Mouse (Mus musculus): ENCODE data around the gene Col4a1. TPM values are rescaled to one million over a fixed set of nuclear protein-coding genes. Genes with fewer than 3 reads are reported as not detected.
A peak's percentile ranks its signal among the peaks of the same experiment; 100 is the strongest.

Gene Col4a1
- total RNA-seq, 2 experiments from 2014 or later, result 115 to 123 TPM

DNA sequence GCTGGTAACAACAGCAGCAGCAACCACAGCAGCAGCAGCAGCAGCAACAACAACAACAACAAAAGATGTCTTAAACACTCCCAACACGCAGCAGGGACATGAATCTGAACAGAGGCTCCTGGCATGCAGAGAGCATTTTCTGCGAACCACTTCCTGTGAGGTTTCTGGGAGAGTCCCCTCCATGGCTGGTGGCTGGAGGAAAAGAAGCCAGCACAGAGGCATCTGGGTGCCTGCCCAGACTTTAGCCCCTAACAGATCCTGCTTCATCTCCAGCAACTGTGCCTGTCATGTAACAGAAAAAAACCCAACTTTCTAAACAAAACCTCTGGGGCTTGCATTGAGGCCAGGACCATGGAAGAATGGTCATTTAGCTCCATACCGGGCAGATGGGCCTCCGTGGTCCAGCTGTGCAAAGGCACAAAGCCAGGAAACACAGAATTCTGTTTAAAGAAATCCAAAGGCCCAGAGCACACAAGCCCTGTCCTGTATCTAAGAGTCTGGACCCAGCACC, 34.5 kb downstream of the Col4a1 start:
- DNase-seq (ENCODE audit: extremely low spot score in 1 of 2, low spot score in 2 of 2), result peak in 1 of 2 experiments; percentile 66
- intact Hi-C loops (cut with DNase I), result no loop called here

DNA sequence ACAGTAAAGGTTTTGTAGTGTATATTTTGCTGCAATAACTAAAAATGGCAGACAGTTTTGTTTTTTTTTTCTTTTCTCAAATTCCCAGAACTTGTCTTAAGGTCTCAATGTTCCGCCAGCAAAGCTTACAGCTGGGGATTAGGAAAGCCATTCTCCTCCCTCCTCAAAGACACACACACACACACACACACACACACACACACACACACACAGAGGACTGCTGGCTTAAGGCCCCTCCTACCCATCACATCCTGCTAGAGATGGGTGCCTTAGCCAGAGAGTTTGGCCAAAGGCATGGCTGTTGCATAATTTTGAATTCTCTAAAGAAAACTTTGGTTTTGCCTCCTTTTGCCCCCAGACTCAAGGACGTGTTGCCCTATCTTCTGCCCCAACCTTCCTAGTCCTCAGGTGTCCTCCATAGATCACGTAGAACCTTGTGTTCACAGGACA, 35.0 kb downstream of the Col4a1 start:
- no peak for DNase-seq (ENCODE audit: extremely low spot score in 1 of 2, low spot score in 2 of 2)
- intact Hi-C loops (cut with DNase I), result no loop called here

DNA sequence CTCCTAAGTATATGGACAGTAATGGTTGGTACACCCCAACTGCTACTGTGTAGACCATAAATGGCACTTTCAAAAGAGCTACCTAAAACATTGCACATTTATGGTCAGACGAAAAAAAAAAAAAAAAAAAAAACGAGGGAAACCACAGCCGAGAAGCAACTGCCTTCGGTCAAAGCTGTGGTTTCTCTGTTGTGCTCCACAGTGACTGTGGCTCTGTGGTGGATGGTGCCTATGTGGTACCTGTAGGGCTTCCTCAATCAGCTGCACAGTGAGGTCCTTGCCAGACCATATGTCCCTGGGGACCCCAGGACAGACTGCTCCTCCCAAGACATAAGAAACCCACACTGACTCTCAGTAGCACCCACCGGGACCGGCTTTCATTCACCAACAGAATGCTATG, 36.3 kb downstream of the Col4a1 start:
- intact Hi-C loops (cut with DNase I), result no loop called here
- no peak for DNase-seq (ENCODE audit: extremely low spot score in 1 of 2, low spot score in 2 of 2)

- no peak for DNase-seq (ENCODE audit: extremely low spot score in 1 of 2, low spot score in 2 of 2)
- intact Hi-C loops (cut with DNase I), result no loop called here
Measured at GRCm38 (mm10) chr8:11274415-11274814, 38.2 kb downstream of the Col4a1 start.

GRCm38 (mm10) chr8:11273506-11274158, 39.0 kb downstream of the Col4a1 start:
- intact Hi-C loops (cut with DNase I), result no loop called here
- peak in 1 of 2 experiments; percentile 70 for DNase-seq (ENCODE audit: extremely low spot score in 1 of 2, low spot score in 2 of 2)

- DNase-seq (ENCODE audit: extremely low spot score in 1 of 2, low spot score in 2 of 2), result no peak
- intact Hi-C loops (cut with DNase I), result no loop called here
Measured at GRCm38 (mm10) chr8:11272205-11272604, 40.4 kb downstream of the Col4a1 start.

DNA sequence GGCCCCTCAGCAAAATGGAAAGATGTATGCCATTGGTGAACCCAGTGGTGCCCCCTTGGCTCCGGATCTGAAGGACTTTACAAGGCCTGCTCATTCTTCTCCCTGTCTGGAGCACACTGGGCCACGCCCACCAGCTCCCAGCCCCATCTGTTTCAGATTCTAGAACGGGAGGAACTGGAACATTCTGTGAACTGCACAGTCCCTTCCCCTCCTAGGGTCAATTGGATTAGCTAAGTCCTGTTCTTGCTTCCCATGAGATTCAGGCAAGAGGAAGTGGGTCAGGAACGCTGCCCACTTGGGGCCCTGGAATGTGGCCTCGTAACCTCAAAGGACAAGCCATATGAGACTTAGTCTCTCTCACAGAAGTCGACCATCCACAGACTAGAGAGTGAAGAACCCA, 41.8 kb downstream of the Col4a1 start:
- intact Hi-C loops (cut with DNase I), result no loop called here
- DNase-seq (ENCODE audit: extremely low spot score in 1 of 2, low spot score in 2 of 2), result peak in 1 of 2 experiments; percentile 78

- no peak for DNase-seq (ENCODE audit: extremely low spot score in 1 of 2, low spot score in 2 of 2)
Measured at GRCm38 (mm10) chr8:11268753-11269152, 43.9 kb downstream of the Col4a1 start.

GRCm38 (mm10) chr8:11266471-11266870, 46.2 kb downstream of the Col4a1 start:
- intact Hi-C loops (cut with DNase I), result loop anchor here (5.0 kb wide), 1 partner anchor 46 kb away; the partner anchor contains the start of genes Col4a1 and Col4a2
- no peak for DNase-seq (ENCODE audit: extremely low spot score in 1 of 2, low spot score in 2 of 2)

More at GRCm38 (mm10) chr8:11268753-11269152, 43.9 kb downstream of the Col4a1 start:
- intact Hi-C loops (cut with DNase I), result loop anchor here (5.0 kb wide), 1 partner anchor 44 kb away; the partner anchor contains the start of genes Col4a1 and Col4a2

GRCm38 (mm10) chr8:11265971-11266370, 46.7 kb downstream of the Col4a1 start:
- DNase-seq (ENCODE audit: extremely low spot score in 1 of 2, low spot score in 2 of 2), result no peak
- intact Hi-C loops (cut with DNase I), result loop anchor here (5.0 kb wide), 1 partner anchor 46 kb away; the partner anchor contains the start of genes Col4a1 and Col4a2

GRCm38 (mm10) chr8:11263848-11264247, 48.8 kb downstream of the Col4a1 start:
- intact Hi-C loops (cut with DNase I), result no loop called here
- DNase-seq (ENCODE audit: extremely low spot score in 1 of 2, low spot score in 2 of 2), result no peak

- peak in 1 of 2 experiments; percentile 51 for DNase-seq (ENCODE audit: extremely low spot score in 1 of 2, low spot score in 2 of 2)
- intact Hi-C loops (cut with DNase I), result no loop called here
Measured at GRCm38 (mm10) chr8:11262031-11262735, 50.4 kb downstream of the Col4a1 start.

DNA sequence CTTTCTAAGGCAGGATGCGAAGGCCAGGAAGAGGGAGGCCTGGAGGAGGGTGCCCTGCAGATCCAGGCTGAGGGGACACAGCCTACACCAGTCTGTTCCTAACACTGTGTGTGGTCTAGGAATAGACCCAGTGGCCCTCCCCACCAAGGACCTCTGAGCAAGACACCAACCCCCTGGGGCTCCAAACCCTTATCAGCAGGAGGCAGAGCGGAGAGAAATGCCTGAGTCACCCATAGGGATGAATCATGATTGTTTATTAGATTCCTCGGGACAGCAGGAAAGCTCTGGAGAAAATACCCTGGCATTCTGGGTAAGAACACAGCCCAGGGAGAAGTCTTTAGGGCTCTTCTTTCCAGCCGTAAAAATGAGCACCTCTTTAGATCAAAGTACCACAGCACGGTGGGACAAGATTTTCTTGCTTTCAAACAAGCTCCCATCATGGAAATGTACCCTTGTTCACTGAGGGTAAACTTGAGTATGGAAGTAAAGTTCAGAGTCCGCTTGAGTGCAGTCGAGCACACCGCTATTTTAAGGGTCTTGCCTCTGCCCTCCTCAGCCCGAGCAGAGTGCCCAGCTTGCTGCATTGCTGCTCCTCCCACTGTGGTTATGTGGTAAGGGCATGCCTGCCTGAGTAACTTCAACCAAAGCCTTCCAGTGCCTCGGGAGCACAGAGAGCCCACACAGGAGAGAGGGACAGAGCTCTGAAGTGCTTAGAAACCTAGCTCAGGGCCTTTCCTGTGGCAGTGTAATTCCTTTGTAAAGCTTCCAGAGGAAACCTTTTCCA, 52.6 kb downstream of the Col4a1 start:
- intact Hi-C loops (cut with DNase I), result no loop called here
- no peak for DNase-seq (ENCODE audit: extremely low spot score in 1 of 2, low spot score in 2 of 2)

DNA sequence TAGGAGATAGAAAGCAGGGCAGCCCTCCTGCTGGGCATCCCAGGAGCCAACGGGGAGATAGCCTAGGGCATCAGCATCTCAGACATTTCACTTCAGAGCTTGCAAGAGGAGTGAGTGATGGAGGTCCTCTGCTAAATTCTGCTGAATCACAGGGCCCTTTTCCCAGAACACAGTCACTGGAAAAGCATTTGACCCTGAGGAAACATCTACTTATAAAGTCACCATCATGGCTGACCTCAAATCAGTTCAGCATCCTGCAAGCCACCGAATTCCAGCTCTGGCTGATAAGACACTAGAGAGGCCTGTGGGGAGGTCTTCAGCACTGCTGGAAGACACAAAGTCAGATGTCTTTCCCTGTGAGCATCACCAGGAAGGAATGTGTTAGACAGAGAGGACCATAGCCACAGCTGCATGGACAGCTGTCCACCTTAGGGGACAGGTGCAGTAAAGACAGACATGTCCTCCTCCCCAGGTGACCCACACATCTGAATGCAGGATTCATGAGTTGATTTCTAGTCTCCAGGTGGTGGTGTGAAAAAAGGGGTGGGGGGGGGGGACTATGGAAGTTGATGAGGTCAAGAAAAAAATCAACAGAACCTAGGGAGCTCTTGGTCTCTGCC, 54.0 kb downstream of the Col4a1 start:
- intact Hi-C loops (cut with DNase I), result no loop called here
- no peak for DNase-seq (ENCODE audit: extremely low spot score in 1 of 2, low spot score in 2 of 2)

- DNase-seq (ENCODE audit: extremely low spot score in 1 of 2, low spot score in 2 of 2), result no peak
- intact Hi-C loops (cut with DNase I), result no loop called here
Measured at GRCm38 (mm10) chr8:11257079-11258017, 55.3 kb downstream of the Col4a1 start.

DNA sequence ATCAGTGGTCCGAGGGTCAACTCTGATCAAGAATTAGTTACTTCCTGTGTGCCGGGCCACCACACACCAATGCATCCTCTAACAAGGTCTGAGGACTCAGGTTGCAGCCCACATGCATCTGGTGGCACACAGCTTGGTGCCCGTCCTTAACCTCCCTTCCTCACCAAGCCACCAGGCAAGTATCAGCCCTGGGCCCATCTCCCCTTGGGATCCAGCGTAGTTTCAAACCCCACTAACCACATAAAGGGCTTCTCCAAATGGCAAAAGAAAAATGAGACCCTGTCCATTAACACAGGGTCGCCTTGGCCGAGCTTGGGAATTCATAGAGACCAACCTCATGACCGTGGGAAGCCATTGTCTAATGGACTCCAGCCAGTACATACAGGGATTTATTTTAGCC, 56.2 kb downstream of the Col4a1 start:
- intact Hi-C loops (cut with DNase I), result no loop called here

DNA sequence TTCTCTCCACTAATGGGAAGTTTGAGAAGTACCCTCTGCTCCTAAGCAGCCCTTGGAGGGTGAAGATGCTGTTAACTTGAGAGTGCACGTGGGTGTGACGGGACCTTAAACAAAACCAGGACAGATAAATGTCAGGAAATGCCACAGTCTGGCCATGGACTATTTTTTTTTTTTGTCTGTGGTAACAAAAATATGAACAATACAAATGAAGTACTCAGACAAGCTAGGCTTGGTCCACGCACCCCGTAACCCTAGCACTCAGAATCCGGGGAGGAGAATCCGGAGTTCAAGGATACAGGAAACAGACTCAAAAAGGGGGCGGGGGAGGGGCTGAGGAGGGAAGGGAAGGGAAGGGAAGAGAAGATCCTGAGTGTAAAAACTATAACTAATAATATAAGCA, 56.9 kb downstream of the Col4a1 start:
- intact Hi-C loops (cut with DNase I), result loop anchor here (2.0 kb wide), 1 partner anchor 137 kb away; no protein-coding TSS in a partner anchor
- DNase-seq (ENCODE audit: extremely low spot score in 1 of 2, low spot score in 2 of 2), result peak in 1 of 2 experiments; percentile 12

More for the DNA sequence above, 56.2 kb downstream of the Col4a1 start:
- DNase-seq (ENCODE audit: extremely low spot score in 1 of 2, low spot score in 2 of 2), result peak in 1 of 2 experiments; percentile 12

All from left cerebral cortex, postnatal 10 days (tissue).